29 mouse cellular contexts compared by ENCODE assay signal in the genomic region with DNA sequence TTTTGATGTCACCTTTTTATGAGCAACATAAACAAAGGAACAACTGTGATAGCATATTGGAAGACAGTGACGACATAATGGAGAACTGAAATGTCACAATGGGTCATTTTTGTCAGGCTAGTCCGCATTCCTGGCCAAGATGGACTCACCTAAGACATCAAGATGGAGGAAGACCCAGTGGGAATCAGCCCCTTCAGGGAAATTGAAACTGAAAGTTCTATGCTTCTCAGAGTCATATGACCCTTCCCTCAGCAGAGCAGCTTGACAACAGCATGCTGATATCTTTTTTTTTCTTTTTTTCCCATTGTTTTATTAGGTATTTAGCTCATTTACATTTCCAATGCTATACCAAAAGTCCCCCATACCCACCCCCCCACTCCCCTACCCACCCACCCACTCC. TPM values are rescaled to one million over a fixed set of nuclear protein-coding genes. Genes with fewer than 3 reads are reported as not detected.
DNase-seq lines count a peak whose midpoint lies in the region; TF ChIP-seq lines count a peak whose summit lies in the region.
"Had no signal": no experiment of that assay in that cellular context is flagged by ENCODE, and none has a peak within 500 bp of the region (broad histone marks: within the 10 kb centered on the region; RNA-seq: fewer than 3 reads in every experiment).

No protein-coding gene starts in this region.

- H3K79me2 ChIP-seq in MEL (ENCODE audit: control insufficient read depth, insufficient read depth, low read length, poor library complexity) (no peaks in the 10 kb centered on the region), myocyte (ENCODE audit: control insufficient read depth, insufficient read depth) (no peaks in the 10 kb centered on the region)

- peak overlapping the region; percentile 12 to 59; a peak in 3 of 4 replicates for H3K4me3 ChIP-seq in MEL (ENCODE audit: control insufficient read depth in 1 of 2, insufficient read depth in 1 of 2, low read depth in 2 of 2, low read length in 2 of 2)
- no peak overlapping the region for H3K4me3 ChIP-seq in myocyte
- H3K4me3 ChIP-seq: embryonic facial prominence, embryonic 15.5 days; erythroblast, embryonic 14.5 days; forebrain, embryonic 10.5 days; heart, adult 2 months; heart, embryonic 12.5 days; hindbrain, embryonic 10.5 days had no signal

- TF ChIP-seq CTCF in MEL (IDR thresholded peaks at IDR 0.05 in 2 of 3, conservative IDR thresholded peaks at IDR 0.05 in 1 of 3; ENCODE audit: control insufficient read depth in 1 of 3, insufficient read depth in 1 of 3, low read depth in 2 of 3, low read length in 3 of 3, poor library complexity in 1 of 3, severe bottlenecking in 1 of 3) = no peak

- no peaks in the 10 kb centered on the region for H3K9me3 ChIP-seq in MEL (replicated peaks; ENCODE audit: insufficient read depth, low read length)
- H3K9me3 ChIP-seq: embryonic facial prominence, embryonic 15.5 days; forebrain, embryonic 10.5 days; heart, embryonic 12.5 days; hindbrain, embryonic 10.5 days had no signal

- H3K36me3 ChIP-seq in MEL (ENCODE audit: control insufficient read depth in 1 of 2, insufficient read depth in 2 of 2, low read length in 2 of 2) (no peaks in the 10 kb centered on the region), myocyte (ENCODE audit: control insufficient read depth, insufficient read depth) (no peaks in the 10 kb centered on the region)
- H3K36me3 ChIP-seq: embryonic facial prominence, embryonic 15.5 days; forebrain, embryonic 10.5 days; heart, embryonic 12.5 days; hindbrain, embryonic 10.5 days had no signal

- peak overlapping the region; percentile 41 for H3K4me2 ChIP-seq in myocyte (ENCODE audit: low read depth)
- H3K4me2 ChIP-seq: embryonic facial prominence, embryonic 15.5 days; heart, embryonic 12.5 days; hindbrain, embryonic 14.5 days had no signal

- no peak overlapping the region for H3K27ac ChIP-seq in MEL (ENCODE audit: control insufficient read depth, low read depth, low read length)
- H3K27ac ChIP-seq: embryonic facial prominence, embryonic 15.5 days; forebrain, embryonic 10.5 days; heart, adult 2 months; hindbrain, embryonic 10.5 days; hindbrain, embryonic 14.5 days had no signal

- no peak overlapping the region for H3ac ChIP-seq in myocyte (ENCODE audit: control insufficient read depth, insufficient read length)

- DNase-seq in heart, adult 11 months = peak; percentile 27
- DNase-seq in heart, adult 9 months (ENCODE audit: low spot score in 2 of 2) = no peak
- DNase-seq in 416B (ENCODE audit: low read depth) (peak; percentile 26), MEL (ENCODE audit: low read depth, low spot score) (peak; percentile 9)
- no peak for DNase-seq in kidney, postnatal 25 days
- no peak for DNase-seq in spleen, postnatal 4 days (ENCODE audit: low spot score in 2 of 2)
- no peak for DNase-seq in urinary bladder, postnatal 25 days (ENCODE audit: low spot score)
- DNase-seq: adrenal gland, postnatal 25 days; cerebellum, adult 18-20 months; cerebellum, postnatal 10 days; embryo, embryonic 11 days; gastrocnemius, postnatal 36 days; heart, adult 2 months; kidney, adult 8-10 months had no signal

- no peaks in the 10 kb centered on the region; a peak in 1 of 4 replicates for H3K27me3 ChIP-seq in MEL (ENCODE audit: control insufficient read depth in 1 of 2, insufficient read depth in 2 of 2, low read length in 2 of 2)
- H3K27me3 ChIP-seq in myocyte (ENCODE audit: control insufficient read depth, insufficient read depth, insufficient read length) = no peaks in the 10 kb centered on the region
- H3K27me3 ChIP-seq: embryonic facial prominence, embryonic 15.5 days; heart, embryonic 12.5 days had no signal

- H3K4me1 ChIP-seq in MEL (ENCODE audit: control insufficient read depth in 1 of 2, insufficient read depth in 2 of 2, low read length in 2 of 2) = no peaks in the 10 kb centered on the region
- H3K4me1 ChIP-seq: embryonic facial prominence, embryonic 15.5 days; forebrain, embryonic 10.5 days; heart, embryonic 12.5 days; hindbrain, embryonic 10.5 days had no signal

- H3K9ac ChIP-seq in MEL (ENCODE audit: control insufficient read depth, low read depth, low read length, poor library complexity, severe bottlenecking) = no peak overlapping the region
- H3K9ac ChIP-seq: embryonic facial prominence, embryonic 15.5 days; heart, embryonic 12.5 days; hindbrain, embryonic 14.5 days had no signal

- TF ChIP-seq EP300 in MEL (IDR thresholded peaks at IDR 0.05; ENCODE audit: low read depth in 1 of 2, low read length in 2 of 2) = no peak

- no peak for TF ChIP-seq RAD21 in MEL (IDR thresholded peaks at IDR 0.05; ENCODE audit: low read depth, low read length)

- TF ChIP-seq POLR2A in MEL (IDR thresholded peaks at IDR 0.05; ENCODE audit: control insufficient read depth in 1 of 2, insufficient read depth in 1 of 2, low read depth in 1 of 2, low read length in 2 of 2, poor library complexity in 1 of 2) (no peak), myocyte (IDR thresholded peaks at IDR 0.05; ENCODE audit: insufficient read length, low read depth) (no peak)

TF ChIP-seq in MEL, 35 proteins besides CTCF, POLR2A, EP300 and RAD21:
- TF ChIP-seq ETS1 (IDR thresholded peaks at IDR 0.05; ENCODE audit: low read depth, low read length) (no peak), GATA1 (IDR thresholded peaks at IDR 0.05; ENCODE audit: low read depth, low read length) (no peak), USF1 (IDR thresholded peaks at IDR 0.05; ENCODE audit: low read depth, low read length) (peak; percentile 53; the same call in 1 of the 2 replicates), MYC (IDR thresholded peaks at IDR 0.05; ENCODE audit: low read depth, low read length) (no peak), UBTF (IDR thresholded peaks at IDR 0.05; ENCODE audit: borderline replicate concordance, insufficient read depth, low read depth, low read length) (no peak), MYB (IDR thresholded peaks at IDR 0.05; ENCODE audit: low read depth, low read length) (no peak)

TF ChIP-seq in myocyte, 11 proteins besides CTCF, POLR2A, EP300 and RAD21:
- TF ChIP-seq USF1 (IDR thresholded peaks at IDR 0.05; ENCODE audit: low read depth) = peak; percentile 42
- TF ChIP-seq MAX (IDR thresholded peaks at IDR 0.05; ENCODE audit: low read depth) = no peak

RNA-seq across cellular contexts. Expression of a gene that starts 31.7 kb away (rescaled TPM):
- total RNA-seq in MEL (2012; rRNA removed) = 13.1 and 16.8 TPM in 2 replicates
- 10 to 100 TPM in 1 of 2 experiments, not detected in 1; 44.0 TPM for polyA plus RNA-seq in MEL (2012; ENCODE audit: insufficient read depth in 1 of 2, insufficient read length in 2 of 2, low read depth in 1 of 2, low replicate concordance in 2 of 2, missing spikeins in 1 of 2)
- polyA plus RNA-seq in myocyte (2012; fragmentation: generic; extraction: Trizol) = 37.8 TPM

RNA-seq across cellular contexts. Expression of a gene that starts 54.1 kb away (rescaled TPM):
- total RNA-seq in MEL (2012; rRNA removed) = not detected in 2 replicates
- polyA plus RNA-seq in MEL (2012; ENCODE audit: insufficient read depth in 1 of 2, insufficient read length in 2 of 2, low read depth in 1 of 2, low replicate concordance in 2 of 2, missing spikeins in 1 of 2) (under 1 TPM in 1 of 2 experiments, not detected in 1; 0.13 TPM), myocyte (2012; fragmentation: generic; extraction: Trizol) (not detected)
- total RNA-seq: adrenal gland, adult 18-20 months; adrenal gland, postnatal 25 days; common myeloid progenitor, adult 5-6 weeks; gastrocnemius, adult 8-10 months; gastrocnemius, postnatal 36 days; heart, adult 2 months; heart, postnatal 25 days had no signal
- polyA plus RNA-seq: embryonic facial prominence, embryonic 11.5 days; embryonic facial prominence, embryonic 15.5 days; erythroblast, embryonic 14.5 days; forebrain, embryonic 10.5 days; forebrain, embryonic 14.5 days; heart, adult 2 months; heart, embryonic 12.5 days; heart, embryonic 16.5 days; hindbrain, embryonic 10.5 days; hindbrain, embryonic 14.5 days; intestine, embryonic 16.5 days had no signal

Comparison
In these comparisons a context has a peak if more than half of its experiments do, and no peak if none do; other contexts are left out.
1. DNase-seq: peak in heart, adult 11 months (single experiment), 416B (single experiment) and MEL (single experiment); none in heart, adult 9 months (0 of 2), kidney, postnatal 25 days (0 of 2), spleen, postnatal 4 days (0 of 2) and urinary bladder, postnatal 25 days (single experiment).